Mouse (Mus musculus) layer of hippocampus, adult 9-11 months (tissue): Measurements from ENCODE around the gene Sh3bp2.
"Not testable (repeated sequence)": the region's sequence is repeated elsewhere in the genome, so short reads cannot be mapped to it uniquely, and the experiment has no call there.

ENCODE experiments used
- DNase-seq: peaks from one replicate; pipeline ENCODE4 v3.0.0; 2022

Gene Sh3bp2

GRCm38 (mm10) chr5:34573268-34574221 is 47.9 kb downstream of the Sh3bp2 start, which contains the start of gene Add1:
Gene Add1 (plus strand): TSS chr5:34573664.
- DNase-seq, result peak; percentile 97

- DNase-seq, result no peak
These were observed 49.1 kb downstream of the Sh3bp2 start for GRCm38 (mm10) chr5:34574721-34575120.

GRCm38 (mm10) chr5:34576286-34576685 is 50.6 kb downstream of the Sh3bp2 start:
- no peak for DNase-seq

- DNase-seq, result no peak
These were observed 52.5 kb downstream of the Sh3bp2 start for GRCm38 (mm10) chr5:34578038-34578655.

GRCm38 (mm10) chr5:34579377-34579776 is 53.7 kb downstream of the Sh3bp2 start:
- DNase-seq, result no peak

- peak; percentile 45 for DNase-seq
These were observed 56.2 kb downstream of the Sh3bp2 start for GRCm38 (mm10) chr5:34581671-34582313.

- no peak for DNase-seq
These were observed 56.7 kb downstream of the Sh3bp2 start for GRCm38 (mm10) chr5:34582314-34582675.

- no peak for DNase-seq
These were observed 59.6 kb downstream of the Sh3bp2 start for GRCm38 (mm10) chr5:34585216-34585615.

GRCm38 (mm10) chr5:34587881-34588280 is 62.2 kb downstream of the Sh3bp2 start:
- DNase-seq, result no peak

- DNase-seq, result no peak
These were observed 64.4 kb downstream of the Sh3bp2 start for GRCm38 (mm10) chr5:34590059-34590458.

GRCm38 (mm10) chr5:34590702-34591101 is 65.1 kb downstream of the Sh3bp2 start:
- no peak for DNase-seq

- DNase-seq, result no peak
These were observed 65.9 kb downstream of the Sh3bp2 start for GRCm38 (mm10) chr5:34591388-34592004.

GRCm38 (mm10) chr5:34592224-34592623 is 66.6 kb downstream of the Sh3bp2 start:
- not testable (repeated sequence) for DNase-seq

- DNase-seq, result no peak
These were observed 67.0 kb downstream of the Sh3bp2 start for GRCm38 (mm10) chr5:34592666-34593065.

- DNase-seq, result no peak
These were observed 67.6 kb downstream of the Sh3bp2 start for GRCm38 (mm10) chr5:34593202-34593727.

GRCm38 (mm10) chr5:34604576-34604975 is 78.9 kb downstream of the Sh3bp2 start:
- DNase-seq, result no peak

- no peak for DNase-seq
These were observed 81.7 kb downstream of the Sh3bp2 start for GRCm38 (mm10) chr5:34607100-34607880.

- DNase-seq, result no peak
These were observed 82.6 kb downstream of the Sh3bp2 start for GRCm38 (mm10) chr5:34608226-34608625.

GRCm38 (mm10) chr5:34609966-34610365 is 84.3 kb downstream of the Sh3bp2 start:
- DNase-seq, result no peak
